Mouse (Mus musculus) frontal cortex, postnatal 36 days (tissue): ENCODE measurements at regions not wholly inside any gene's neighbourhood (a gene's known extent, or its start where the extent isn't known, plus 50 kb on each side); places are given as distances from the start of the nearest gene placed in this dataset.
A peak's percentile ranks its signal among the peaks of the same experiment; 100 is the strongest.
"Not testable (repeated sequence)": the region's sequence is repeated elsewhere in the genome, so short reads cannot be mapped to it uniquely, and the experiment has no call there.

Experiments
- DNase-seq, 2 experiments: peaks; one replicate each; pipeline ENCODE4 v3.0.0; 2022; ENCODE audit warnings: low spot score in 2 of 2

GRCm38 (mm10) chr6:109125447-109125846, 297.0 kb downstream of the Edem1 start:
- DNase-seq, result no peak

- DNase-seq, result no peak
Measured at GRCm38 (mm10) chr6:109127203-109127602, 298.8 kb downstream of the Edem1 start.

GRCm38 (mm10) chr6:109146111-109146510, 317.7 kb downstream of the Edem1 start:
- DNase-seq, result peak in 1 of 2 experiments; percentile 28

- peak in 1 of 2 experiments; percentile 17 for DNase-seq
Measured at GRCm38 (mm10) chr6:109149043-109149442, 320.6 kb downstream of the Edem1 start.

- peak; percentile 88 to 90 for DNase-seq
Measured at GRCm38 (mm10) chr6:109150023-109150911, 321.8 kb downstream of the Edem1 start.

- no peak for DNase-seq
Measured at GRCm38 (mm10) chr6:109150912-109151256, 322.4 kb downstream of the Edem1 start.

GRCm38 (mm10) chr6:109153624-109154023, 325.2 kb downstream of the Edem1 start:
- no peak for DNase-seq

GRCm38 (mm10) chr6:109159561-109159960, 331.1 kb downstream of the Edem1 start:
- DNase-seq, result no peak

GRCm38 (mm10) chr6:109167439-109167838, 339.0 kb downstream of the Edem1 start:
- no peak for DNase-seq

- no peak for DNase-seq
Measured at GRCm38 (mm10) chr6:109172104-109172850, 343.8 kb downstream of the Edem1 start.

- no peak for DNase-seq
Measured at GRCm38 (mm10) chr6:109173015-109173414, 344.6 kb downstream of the Edem1 start.

- DNase-seq, result no peak
Measured at GRCm38 (mm10) chr6:109176876-109177275, 348.4 kb downstream of the Edem1 start.

- no peak for DNase-seq
Measured at GRCm38 (mm10) chr6:109182878-109183277, 354.4 kb downstream of the Edem1 start.

- DNase-seq, result not testable (repeated sequence)
Measured at GRCm38 (mm10) chr6:109193061-109193460, 364.6 kb downstream of the Edem1 start.

- DNase-seq, result no peak
Measured at GRCm38 (mm10) chr6:109193603-109194002, 365.2 kb downstream of the Edem1 start.

GRCm38 (mm10) chr6:109209699-109210098, 381.3 kb downstream of the Edem1 start:
- DNase-seq, result no peak

- no peak for DNase-seq
Measured at GRCm38 (mm10) chr6:109230391-109230790, 401.9 kb downstream of the Edem1 start.

- DNase-seq, result peak in 1 of 2 experiments; percentile 20
Measured at GRCm38 (mm10) chr6:109233426-109233825, 405.0 kb downstream of the Edem1 start.

GRCm38 (mm10) chr6:109245666-109246065, 417.2 kb downstream of the Edem1 start:
- no peak for DNase-seq

GRCm38 (mm10) chr6:109246510-109246909, 418.1 kb downstream of the Edem1 start:
- not testable (repeated sequence) for DNase-seq
